Mouse (Mus musculus) cerebellum, postnatal 10 days (tissue): ENCODE measurements around the gene Obp2a.
A peak's percentile ranks its signal among the peaks of the same experiment; 100 is the strongest.
"Not testable (repeated sequence)": the region's sequence is repeated elsewhere in the genome, so short reads cannot be mapped to it uniquely, and the experiment has no call there.

Experiments used
- DNase-seq, 2 experiments: peaks; one replicate each; pipeline ENCODE4 v3.0.0; 2021; ENCODE audit warnings: mixed read lengths in 2 of 2

Obp2a gene

DNA sequence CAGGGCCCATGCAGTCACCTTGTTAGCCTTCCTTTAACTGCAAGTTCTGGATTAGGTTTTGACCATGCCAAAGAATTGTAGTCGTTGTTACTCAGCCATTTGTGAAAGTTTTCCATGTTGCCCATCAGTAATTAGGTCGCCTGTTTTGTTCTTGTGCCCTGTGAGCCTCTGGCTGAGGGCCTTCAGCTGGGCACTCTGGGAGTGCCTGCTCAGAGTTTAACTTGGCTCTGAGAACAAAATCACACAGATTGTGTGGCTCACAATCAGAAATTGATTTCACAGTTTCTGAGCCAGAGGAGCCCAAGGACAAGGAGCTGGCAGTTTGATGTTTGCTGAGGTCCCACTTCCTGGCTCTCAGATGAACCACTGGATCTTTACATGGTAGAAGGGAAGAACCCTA lies 9.9 kb downstream of the Obp2a start:
- DNase-seq = peak in 1 of 2 experiments; percentile 22

DNA sequence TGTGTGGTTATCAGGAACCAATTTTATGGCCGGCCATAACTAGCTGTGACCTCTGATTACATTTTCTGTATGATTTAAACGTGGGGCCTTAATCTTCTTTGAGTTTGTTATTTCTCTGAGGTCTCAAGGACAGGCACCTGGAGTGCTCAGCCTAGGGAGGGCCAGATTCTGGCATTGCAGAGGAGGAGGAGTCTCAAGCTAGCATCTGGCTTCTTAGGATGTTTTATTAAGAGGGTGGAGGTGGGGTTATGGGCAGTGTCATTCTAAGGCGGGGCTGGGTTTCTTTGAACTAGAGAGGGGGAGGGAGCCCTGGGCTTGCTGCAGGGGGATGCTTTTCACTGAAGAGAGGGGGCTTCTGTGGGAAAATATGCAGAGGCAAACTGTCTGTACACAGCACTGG lies 11.8 kb downstream of the Obp2a start:
- not testable (repeated sequence) for DNase-seq

DNA sequence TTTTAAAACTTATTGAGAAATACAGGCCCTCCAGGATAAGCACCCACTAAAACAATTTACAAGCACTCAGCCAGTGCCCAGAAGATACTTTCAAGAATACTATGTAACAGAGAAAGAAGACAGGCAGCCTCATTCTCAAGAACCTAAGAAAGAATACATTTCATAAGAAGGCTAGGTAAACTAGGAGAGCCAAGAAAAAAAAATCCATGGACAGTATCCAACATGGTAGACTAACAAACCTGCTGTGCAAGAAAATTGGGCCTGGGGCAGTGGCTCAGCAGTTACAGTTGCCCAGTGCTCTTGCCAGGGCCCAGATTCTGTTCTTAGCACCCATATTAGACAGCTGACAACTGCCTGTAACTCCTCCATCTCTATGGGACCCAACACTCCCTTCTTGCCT lies 17.4 kb downstream of the Obp2a start:
- DNase-seq = no peak

DNA sequence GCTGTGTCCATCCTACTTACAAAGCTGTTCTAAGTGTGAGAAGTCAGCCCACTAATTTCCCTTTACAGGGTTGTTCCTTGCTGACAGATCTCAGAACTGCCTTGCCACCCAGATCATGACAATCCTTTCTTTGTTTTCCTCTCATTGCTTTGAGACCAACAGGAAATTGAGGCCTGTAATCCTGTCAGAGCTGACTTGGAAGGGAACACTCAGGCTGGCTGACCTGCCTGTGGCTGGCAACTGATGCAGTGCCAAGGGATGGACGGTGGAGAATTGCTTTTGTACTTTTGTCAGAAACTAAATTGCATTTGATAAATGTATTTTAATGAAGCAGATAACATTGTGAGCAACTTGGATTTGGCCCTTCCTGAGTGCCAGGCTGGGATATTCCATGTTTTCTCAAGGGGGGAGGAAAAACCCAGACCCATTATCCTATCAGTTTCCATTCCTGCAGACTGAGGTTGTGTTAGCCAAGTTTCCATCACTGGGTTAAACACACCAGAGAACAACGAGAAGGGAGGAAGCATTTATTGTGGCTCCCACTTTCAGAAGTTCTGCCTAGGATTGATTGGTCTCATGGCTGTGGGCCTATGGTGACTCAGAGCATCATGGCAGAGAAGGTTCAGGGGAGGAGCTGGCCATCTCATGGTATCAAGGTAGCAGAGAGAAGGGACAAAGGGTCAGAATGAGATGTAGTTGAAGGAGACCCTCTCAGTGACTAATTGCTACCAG lies 33.5 kb downstream of the Obp2a start:
- DNase-seq = no peak

DNA sequence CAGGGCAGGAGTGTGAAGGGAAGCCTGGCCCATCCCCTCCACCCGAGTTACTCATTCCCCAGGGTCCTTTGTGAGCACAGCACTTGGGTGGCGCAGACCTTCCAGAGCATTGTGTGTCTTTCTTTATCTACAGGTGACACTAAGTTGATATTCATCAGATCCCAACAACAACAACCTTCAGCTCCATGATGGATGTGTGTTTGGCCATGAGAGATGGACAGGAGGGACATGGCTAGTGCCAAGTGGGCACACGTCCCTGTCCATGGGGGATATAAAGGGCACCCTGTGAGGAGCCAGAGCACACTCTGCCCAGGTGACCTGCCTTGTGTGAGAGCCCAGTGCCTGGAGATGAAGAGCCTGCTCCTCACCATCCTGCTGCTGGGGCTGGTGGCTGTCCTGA lies 36.9 kb downstream of the Obp2a start, which contains the start of gene Obp2b:
Gene Obp2b, plus strand, starts transcription at position 301 of the 400 bp plus-strand sequence.
- not testable (repeated sequence) for DNase-seq

DNA sequence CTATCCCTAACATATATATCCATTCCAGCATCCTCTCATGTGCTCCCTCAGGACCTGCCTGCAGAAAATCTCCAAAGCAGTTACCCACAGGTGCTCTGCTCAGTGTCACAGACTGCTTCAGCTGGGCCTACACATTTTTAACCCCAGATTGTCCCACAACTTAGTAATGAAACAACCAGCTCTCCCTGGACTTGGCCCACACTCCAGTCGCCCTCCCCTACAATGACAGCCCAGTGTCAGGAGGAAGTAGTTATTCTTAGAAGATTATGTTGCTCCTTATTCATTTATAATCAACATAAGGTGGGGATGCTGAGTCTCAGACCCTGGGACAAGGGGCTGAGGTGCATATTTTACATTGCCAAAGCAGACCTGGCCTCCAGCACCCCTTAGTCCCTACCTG lies 41.8 kb downstream of the Obp2a start:
- DNase-seq = no peak
